Mouse (Mus musculus) telencephalon, adult 2 months (tissue): ENCODE measurements around the gene Gm5039.
A peak's percentile ranks its signal among the peaks of the same experiment; 100 is the strongest.
"Not testable (repeated sequence)": the region's sequence is repeated elsewhere in the genome, so short reads cannot be mapped to it uniquely, and the experiment has no call there.

Experiments used
- DNase-seq: peaks from one replicate; pipeline ENCODE4 v3.0.0-alpha.2; 2011; ENCODE audit warnings: low read depth, low spot score

Gene Gm5039

GRCm38 (mm10) chr12:88323926-88324325 lies at the start of gene Gm5039:
Gm5039 (minus strand) TSS chr12:88324026.
- not testable (repeated sequence) for DNase-seq

GRCm38 (mm10) chr12:88372018-88372417 lies 48.2 kb upstream of the Gm5039 start:
- DNase-seq = no peak

- DNase-seq = not testable (repeated sequence)
Measured at GRCm38 (mm10) chr12:88370321-88370720, 46.5 kb upstream of the Gm5039 start.

GRCm38 (mm10) chr12:88369690-88370089 lies 45.9 kb upstream of the Gm5039 start:
- not testable (repeated sequence) for DNase-seq

GRCm38 (mm10) chr12:88368618-88369017 lies 44.8 kb upstream of the Gm5039 start:
- DNase-seq = no peak

GRCm38 (mm10) chr12:88367673-88368072 lies 43.8 kb upstream of the Gm5039 start:
- DNase-seq = no peak

- DNase-seq = no peak
Measured at GRCm38 (mm10) chr12:88361120-88361445, 37.3 kb upstream of the Gm5039 start.

GRCm38 (mm10) chr12:88360441-88361119 lies 36.8 kb upstream of the Gm5039 start, which contains the start of gene Adck1:
Adck1 (plus strand) TSS chr12:88360554.
- peak; percentile 92 for DNase-seq

GRCm38 (mm10) chr12:88354182-88354702 lies 30.4 kb upstream of the Gm5039 start:
- DNase-seq = no peak

GRCm38 (mm10) chr12:88341286-88341685 lies 17.5 kb upstream of the Gm5039 start:
- not testable (repeated sequence) for DNase-seq

- DNase-seq = not testable (repeated sequence)
Measured at GRCm38 (mm10) chr12:88336662-88337413, 13.0 kb upstream of the Gm5039 start.

GRCm38 (mm10) chr12:88314556-88314955 lies 9.3 kb downstream of the Gm5039 start:
- no peak for DNase-seq

GRCm38 (mm10) chr12:88297171-88297570 lies 26.7 kb downstream of the Gm5039 start:
- not testable (repeated sequence) for DNase-seq

- not testable (repeated sequence) for DNase-seq
Measured at GRCm38 (mm10) chr12:88293082-88293481, 30.7 kb downstream of the Gm5039 start.

- not testable (repeated sequence) for DNase-seq
Measured at GRCm38 (mm10) chr12:88285224-88285623, 38.6 kb downstream of the Gm5039 start.

GRCm38 (mm10) chr12:88274400-88274799 lies 49.4 kb downstream of the Gm5039 start, which contains the start of gene Gm5662:
Gm5662 (minus strand) TSS chr12:88274500.
- not testable (repeated sequence) for DNase-seq
